Mouse (Mus musculus) limb, embryonic 10.5 days (tissue): ENCODE data around the gene Vps53. TPM values are rescaled to one million over a fixed set of nuclear protein-coding genes. Genes with fewer than 3 reads are reported as not detected.
"Not testable (repeated sequence)": the region's sequence is repeated elsewhere in the genome, so short reads cannot be mapped to it uniquely, and the experiment has no call there.

ENCODE experiments used
- DNase-seq: peaks from one replicate; pipeline ENCODE4 v3.0.0-alpha.2; 2017; ENCODE audit warnings: low spot score
- H3K27ac ChIP-seq: fragments of 300-500 bp; sonication (generic); 2 replicates; pipeline ENCODE4 v1.5.1; 2016; ENCODE audit warnings: mild to moderate bottlenecking
- H3K27me3 ChIP-seq: fragments of 300-500 bp; sonication (generic); 2 replicates; pipeline ENCODE4 v1.6.1; 2016; ENCODE audit warnings: low read depth, mild to moderate bottlenecking; ENCODE audit not compliant: poor library complexity, severe bottlenecking
- H3K36me3 ChIP-seq: fragments of 300-500 bp; sonication (generic); 2 replicates; pipeline ENCODE4 v1.6.1; 2016; ENCODE audit warnings: mild to moderate bottlenecking, moderate library complexity
- H3K4me1 ChIP-seq: fragments of 300-500 bp; sonication (generic); 2 replicates; pipeline ENCODE4 v1.6.1; 2016
- H3K4me3 ChIP-seq: fragments of 300-500 bp; sonication (generic); 2 replicates; pipeline ENCODE4 v1.5.1; 2016; ENCODE audit warnings: mild to moderate bottlenecking, moderate library complexity
- H3K9me3 ChIP-seq: fragments of 300-500 bp; sonication (generic); replicated peaks from 2 replicates; pipeline ENCODE4 v1.6.1; 2016; ENCODE audit warnings: mild to moderate bottlenecking
- WGBS: fragments of 180-500 bp; shearing (Covaris S2); methylation state at CpG from one replicate; pipeline ENCODE4 v1.1.7; 2016; 5-methylcytosine and 5-hydroxymethylcytosine counted together
- polyA plus RNA-seq: library from polyadenylated mRNA; unstranded; fragments of >200 nt; fragmentation: Nextera tagmentation; extraction: Ambion mirVana; gene quantifications from 2 replicates; pipeline ENCODE4 v1.2.1, GENCODE M21; 2016

Vps53 gene
- polyA plus RNA-seq, 1 experiment from 2014 or later = 36.2 TPM

DNA sequence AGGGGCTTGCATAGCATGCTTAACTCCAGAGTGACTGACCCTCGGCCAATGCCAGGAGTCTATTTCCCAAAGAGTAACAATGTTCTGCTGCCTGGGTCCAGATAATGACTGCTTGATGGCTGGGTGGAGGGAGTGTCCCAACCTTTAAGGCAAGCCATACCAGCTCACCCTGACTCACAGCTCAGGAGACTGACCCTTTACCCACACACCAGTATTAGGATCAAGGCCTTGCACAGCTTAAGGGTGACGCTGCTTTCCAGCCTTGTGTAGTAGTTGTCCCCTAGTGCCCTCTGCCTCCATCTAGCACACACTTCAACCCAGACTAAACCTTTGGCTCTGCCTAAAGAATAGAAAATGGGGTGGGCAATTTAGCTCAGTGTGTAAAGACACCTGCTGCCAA, 171.3 kb downstream of the Vps53 start:
- no peak overlapping the region for H3K4me3 ChIP-seq
- peaks cover 7% of the 10 kb centered on the region; the same call in 1 of the 2 replicates for H3K27me3 ChIP-seq
- H3K27ac ChIP-seq = no peak overlapping the region
- 86% methylated on average over 2 of the region's 2 CpGs for WGBS
- no peaks in the 10 kb centered on the region for H3K4me1 ChIP-seq
- H3K9me3 ChIP-seq = no peaks in the 10 kb centered on the region
- no peaks in the 10 kb centered on the region for H3K36me3 ChIP-seq
- DNase-seq = no peak

GRCm38 (mm10) chr11:76004276-76004675, 175.2 kb downstream of the Vps53 start:
- not testable (repeated sequence) for H3K4me3 ChIP-seq, H3K36me3 ChIP-seq, H3K9me3 ChIP-seq, H3K4me1 ChIP-seq, H3K27ac ChIP-seq, DNase-seq
- H3K27me3 ChIP-seq = peaks cover 43% of the 10 kb centered on the region
- WGBS = 91% methylated on average over 7 of the region's 7 CpGs

- H3K4me1 ChIP-seq = peaks cover 8% of the 10 kb centered on the region
- 77% methylated on average over 3 of the region's 3 CpGs for WGBS
- no peak overlapping the region for H3K27ac ChIP-seq
- H3K27me3 ChIP-seq = peaks cover 48% of the 10 kb centered on the region
- no peak for DNase-seq
- no peaks in the 10 kb centered on the region for H3K36me3 ChIP-seq
- no peaks in the 10 kb centered on the region for H3K9me3 ChIP-seq
- H3K4me3 ChIP-seq = no peak overlapping the region
Measured at GRCm38 (mm10) chr11:76001237-76001878, 178.1 kb downstream of the Vps53 start.

DNA sequence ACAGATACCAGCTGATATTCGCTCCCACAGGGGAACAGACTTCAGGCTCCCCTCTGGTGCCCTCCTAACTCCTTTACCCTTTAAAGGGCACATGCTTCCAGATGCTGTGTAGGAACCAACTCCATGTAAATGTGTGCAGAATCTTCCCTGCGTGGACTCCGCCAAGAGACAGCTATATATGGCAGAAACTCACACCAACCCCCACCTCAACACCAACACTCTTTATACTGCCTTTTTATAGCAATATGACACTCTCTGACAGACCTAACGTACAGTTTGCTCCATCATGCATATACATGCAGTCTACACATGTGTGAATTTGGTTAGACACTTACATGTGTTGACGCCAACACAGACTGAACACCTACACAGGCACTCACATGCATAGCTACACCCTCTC, 178.7 kb downstream of the Vps53 start:
- no peak for DNase-seq
- Histone ChIP-seq H3K27ac (no peak overlapping the region), H3K36me3 (no peaks in the 10 kb centered on the region), H3K4me1 (peaks cover 8% of the 10 kb centered on the region), H3K27me3 (peaks cover 48% of the 10 kb centered on the region), H3K4me3 (no peak overlapping the region), H3K9me3 (no peaks in the 10 kb centered on the region)
- WGBS = 89% methylated on average over 5 of the region's 5 CpGs

- WGBS = 13% methylated on average over 36 of the region's 36 CpGs
- Histone ChIP-seq H3K27ac (no peak within 1 kb of the TSS), H3K36me3 (no peaks in the 10 kb centered on the region), H3K9me3 (no peaks in the 10 kb centered on the region), H3K4me1 (peaks cover 8% of the 10 kb centered on the region), H3K27me3 (peaks cover 48% of the 10 kb centered on the region), H3K4me3 (peak within 1 kb of the TSS; percentile 68)
- DNase-seq = peak; percentile 86
Measured at GRCm38 (mm10) chr11:75999440-76000155, 179.8 kb downstream of the Vps53 start, which contains the start of gene 1700016K19Rik. Gene 1700016K19Rik (plus strand): TSS chr11:75999912.

Other genes with a start within 250 kb of the Vps53 start
- 1.2 and 2.4 TPM in 2 replicates for gene Rph3al, start 241.2 kb downstream of the Vps53 start, polyA plus RNA-seq
- 0.36 TPM in 1 of 2 replicates, not detected in the other for gene 1700016K19Rik, start 179.7 kb downstream of the Vps53 start, polyA plus RNA-seq
- gene Rflnb, start 151.9 kb downstream of the Vps53 start, polyA plus RNA-seq = 25.6 and 35.4 TPM in 2 replicates
- 34.9 and 36.4 TPM in 2 replicates for gene Fam57a, start within 50 bp of the Vps53 start, polyA plus RNA-seq
- gene Dbil5, start 38.0 kb upstream of the Vps53 start, polyA plus RNA-seq = 0.26 and 0.38 TPM in 2 replicates
- gene Gemin4, start 38.0 kb upstream of the Vps53 start, polyA plus RNA-seq = 59.4 and 60.3 TPM in 2 replicates
- 29.5 and 33.0 TPM in 2 replicates for gene Mrm3, start 64.1 kb upstream of the Vps53 start, polyA plus RNA-seq
- gene Glod4, start 64.1 kb upstream of the Vps53 start, polyA plus RNA-seq = 139 and 140 TPM in 2 replicates
- 53.3 and 55.7 TPM in 2 replicates for gene Nxn, start 219.5 kb upstream of the Vps53 start, polyA plus RNA-seq
- 144 and 147 TPM in 2 replicates for gene Timm22, start 227.3 kb upstream of the Vps53 start, polyA plus RNA-seq